Mouse (Mus musculus) bone marrow, adult 2 months (tissue): ENCODE results near the gene Mum1. TPM values are rescaled to one million over a fixed set of nuclear protein-coding genes. Genes with fewer than 3 reads are reported as not detected.
"Not testable (repeated sequence)": the region's sequence is repeated elsewhere in the genome, so short reads cannot be mapped to it uniquely, and the experiment has no call there.

Source experiments
- H3K27ac ChIP-seq: fragments of 200-500 bp; 2 replicates; pipeline ENCODE4 v1.5.1; 2012; ENCODE audit warnings: low read depth, mild to moderate bottlenecking, control low read depth, inconsistent platforms, low read length; ENCODE audit not compliant: control insufficient read depth, poor library complexity, insufficient read depth
- H3K4me1 ChIP-seq: fragments of 200-500 bp; 2 replicates; pipeline ENCODE4 v1.6.1; 2011; ENCODE audit warnings: low read length; ENCODE audit not compliant: control insufficient read depth, insufficient read depth
- H3K4me3 ChIP-seq: fragments of 200-500 bp; replicated peaks from 2 replicates; pipeline ENCODE3; 2011; ENCODE audit warnings: mild to moderate bottlenecking, low read depth, low read length, control low read depth; ENCODE audit not compliant: control insufficient read depth
- CTCF ChIP-seq: fragments of 200-500 bp; IDR thresholded peaks from 2 replicates; pipeline ENCODE4 v1.5.1; 2011; ENCODE audit warnings: low read length, control low read depth; ENCODE audit not compliant: control insufficient read depth, insufficient read depth
- POLR2A ChIP-seq: fragments of 200-500 bp; IDR thresholded peaks from 2 replicates; pipeline ENCODE4 v1.6.1; 2011; ENCODE audit warnings: low read depth, mild to moderate bottlenecking, control low read depth, low read length, borderline replicate concordance; ENCODE audit not compliant: control insufficient read depth
- WGBS: fragments of 180-500 bp; shearing (Covaris S2); methylation state at CpG from one replicate; pipeline ENCODE4 v1.1.7; 2018; 5-methylcytosine and 5-hydroxymethylcytosine counted together
- polyA plus RNA-seq: library from polyadenylated mRNA; stranded (reverse); fragments of >200 nt; gene quantifications from 2 replicates; pipeline ENCODE4 v1.2.4, GENCODE M21; 2011; ENCODE audit warnings: low replicate concordance; ENCODE audit not compliant: missing spikeins, insufficient read depth, insufficient read length

Mum1 gene
- polyA plus RNA-seq, 1 experiment = 77.5 TPM

DNA sequence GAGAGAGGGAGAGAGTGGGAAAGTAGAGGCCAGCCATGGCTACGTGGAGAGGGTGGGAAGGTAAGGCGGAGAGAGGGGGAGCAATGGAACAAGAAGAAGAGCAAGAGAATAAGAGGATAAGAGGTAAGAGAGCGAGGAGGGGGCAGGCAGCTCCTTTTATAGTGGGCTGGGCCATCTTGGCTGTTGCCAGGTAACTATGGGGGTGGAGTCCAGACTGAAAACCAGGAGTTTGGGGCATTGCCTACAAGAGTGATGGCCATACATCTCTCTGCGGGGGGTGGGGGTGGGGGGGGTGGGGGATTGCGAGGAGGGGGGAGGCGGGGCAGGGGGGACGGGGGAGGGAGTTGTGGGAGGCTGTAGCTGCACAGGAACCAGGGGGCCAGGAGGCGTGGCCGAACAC lies 5.6 kb upstream of the Mum1 start:
- no peak overlapping the region for H3K27ac ChIP-seq
- 67% methylated on average over 9 of the region's 9 CpGs for WGBS

DNA sequence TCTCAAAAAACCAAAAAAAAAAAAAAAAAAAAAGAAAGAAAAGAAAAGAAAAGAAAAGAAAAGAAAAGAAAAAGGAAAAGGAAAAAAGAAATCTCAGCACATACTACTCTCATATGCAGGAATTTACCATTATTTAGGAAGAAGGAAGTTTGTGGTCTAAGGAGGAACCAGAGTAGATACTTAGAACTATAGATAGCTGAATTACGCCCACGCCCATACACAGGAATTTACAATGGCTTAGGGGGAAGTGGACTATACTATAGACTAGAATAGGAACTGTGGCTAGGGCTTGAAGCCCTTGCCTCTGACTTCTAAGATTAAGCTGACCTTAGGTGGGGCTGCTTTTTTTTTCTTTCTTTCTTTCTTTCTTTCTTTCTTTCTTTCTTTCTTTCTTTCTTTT lies 3.1 kb upstream of the Mum1 start:
- not testable (repeated sequence) for H3K4me1 ChIP-seq, H3K27ac ChIP-seq, H3K4me3 ChIP-seq
- 5% methylated on average over 2 of the region's 2 CpGs for WGBS

More for the DNA sequence above, 5.6 kb upstream of the Mum1 start:
- TF ChIP-seq CTCF (no peak), POLR2A (no peak)
- Histone ChIP-seq H3K4me3 (no peak overlapping the region), H3K4me1 (peaks cover 2% of the 10 kb centered on the region; the same call in 1 of the 2 replicates)

- H3K27ac ChIP-seq = peak overlapping the region; percentile 64; the same call in 1 of the 2 replicates
- peak overlapping the region; percentile 86 for H3K4me3 ChIP-seq
- WGBS = 3% methylated on average over 14 of the region's 14 CpGs
- TF ChIP-seq CTCF (no peak), POLR2A (no peak)
- H3K4me1 ChIP-seq = no peaks in the 10 kb centered on the region; the same call in 1 of the 2 replicates
Measured at GRCm38 (mm10) chr10:80226071-80226415, 191 bp upstream of the Mum1 start.

DNA sequence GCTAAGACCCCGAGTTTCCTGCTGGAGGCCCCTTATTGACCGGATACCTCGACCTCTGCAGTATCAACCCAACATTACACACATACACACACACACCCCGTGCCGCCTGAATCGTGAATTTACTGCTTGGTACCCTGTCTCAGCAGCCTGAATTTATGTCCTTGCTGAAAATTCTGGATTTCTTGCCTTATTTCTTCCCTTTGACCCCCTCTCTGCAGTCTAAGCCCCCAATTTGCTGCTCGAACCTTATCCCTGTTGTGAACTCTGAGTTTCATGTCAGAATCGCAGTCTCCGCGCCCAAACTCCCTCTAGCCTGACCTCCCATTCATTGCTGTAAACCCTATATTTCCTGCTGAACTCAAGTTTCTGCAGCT lies 919 bp downstream of the Mum1 start:
- H3K27ac ChIP-seq = peak overlapping the region; percentile 64
- 4% methylated on average over 10 of the region's 10 CpGs for WGBS
- no peak for TF ChIP-seq POLR2A
- TF ChIP-seq CTCF = no peak
- no peaks in the 10 kb centered on the region; the same call in 1 of the 2 replicates for H3K4me1 ChIP-seq
- peak overlapping the region; percentile 86 for H3K4me3 ChIP-seq

DNA sequence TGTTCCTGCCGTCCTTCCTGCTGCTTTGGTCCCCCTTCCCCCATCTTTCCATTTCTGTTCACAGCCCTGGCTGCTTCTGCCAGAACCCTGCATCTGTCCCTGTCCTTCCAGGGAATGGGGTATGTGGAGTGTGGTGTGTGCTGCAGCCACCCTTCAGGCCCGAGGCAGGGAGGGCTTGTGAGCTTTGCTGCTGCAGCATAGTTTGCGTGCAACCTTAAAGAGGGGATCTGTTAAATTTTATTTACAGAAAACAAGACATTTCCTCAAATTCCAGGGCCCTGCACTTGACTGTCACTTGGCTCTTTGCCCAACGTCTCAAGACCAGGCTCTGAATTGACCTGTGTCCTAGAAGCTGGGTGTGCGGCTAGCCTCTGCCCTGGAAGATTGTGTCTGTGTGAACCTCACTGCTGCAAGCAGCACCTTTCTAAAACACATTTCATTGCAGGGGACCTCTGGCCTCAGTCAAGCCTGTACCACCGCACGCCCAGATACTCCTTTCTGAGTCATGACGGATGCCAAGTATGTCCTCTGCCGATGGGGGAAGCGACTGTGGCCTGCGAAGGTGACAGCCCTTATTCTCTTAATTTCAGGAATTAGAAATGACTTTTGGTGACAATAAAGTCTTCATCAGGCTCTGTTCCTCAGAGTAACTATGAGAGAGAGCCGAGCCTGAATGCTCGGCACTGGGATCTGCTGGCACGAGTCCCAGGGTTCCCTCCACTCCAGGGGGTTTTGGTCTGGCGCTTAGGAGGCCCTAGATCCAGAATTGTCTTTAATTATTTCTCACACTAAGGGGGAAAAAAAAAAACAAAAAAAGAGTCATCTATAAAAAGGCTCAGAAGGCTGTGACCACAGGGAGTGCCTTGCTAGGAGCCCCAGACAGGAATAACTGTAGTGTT lies 1.9 kb downstream of the Mum1 start:
- no peak for TF ChIP-seq CTCF
- no peak for TF ChIP-seq POLR2A
- H3K27ac ChIP-seq = no peak overlapping the region
- no peak overlapping the region for H3K4me3 ChIP-seq
- H3K4me1 ChIP-seq = no peaks in the 10 kb centered on the region; the same call in 1 of the 2 replicates
- WGBS = 79% methylated on average over 15 of the region's 15 CpGs

DNA sequence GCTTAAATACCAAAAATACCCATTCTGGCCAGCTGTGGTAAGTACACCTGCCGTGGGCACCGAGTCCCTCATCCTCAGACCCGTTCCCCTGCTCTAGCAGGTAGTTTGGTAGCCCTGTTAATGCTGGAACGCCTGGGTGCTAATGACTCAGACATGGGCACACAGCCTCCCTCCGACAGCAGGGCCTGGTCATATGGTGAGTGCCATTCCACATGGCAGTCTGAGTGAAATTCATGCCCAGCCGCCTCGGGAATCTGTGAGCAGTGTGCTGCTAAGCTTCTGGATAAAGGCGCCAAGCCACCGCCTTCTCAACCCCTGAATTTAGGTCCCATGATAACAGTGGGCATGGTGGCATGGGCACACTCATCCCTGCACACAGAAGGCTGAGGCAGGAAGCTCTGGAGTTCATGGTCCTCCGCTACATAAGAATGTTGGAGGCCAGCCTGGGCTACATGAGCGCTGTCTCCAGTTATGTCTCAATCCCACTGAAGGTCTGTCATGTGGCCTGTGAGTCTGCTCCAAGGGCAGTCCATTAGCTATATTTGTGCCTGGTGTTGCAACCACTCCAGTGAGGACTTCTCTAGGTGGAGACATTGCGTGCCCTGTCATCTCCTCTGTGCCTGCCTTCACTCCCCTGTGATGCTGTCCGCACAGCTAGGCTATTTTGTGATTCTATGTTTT lies 10.1 kb downstream of the Mum1 start:
- Histone ChIP-seq H3K4me1 (no peaks in the 10 kb centered on the region), H3K4me3 (no peak overlapping the region), H3K27ac (no peak overlapping the region)
- TF ChIP-seq POLR2A (no peak), CTCF (no peak)
- 90% methylated on average over 13 of the region's 13 CpGs for WGBS

DNA sequence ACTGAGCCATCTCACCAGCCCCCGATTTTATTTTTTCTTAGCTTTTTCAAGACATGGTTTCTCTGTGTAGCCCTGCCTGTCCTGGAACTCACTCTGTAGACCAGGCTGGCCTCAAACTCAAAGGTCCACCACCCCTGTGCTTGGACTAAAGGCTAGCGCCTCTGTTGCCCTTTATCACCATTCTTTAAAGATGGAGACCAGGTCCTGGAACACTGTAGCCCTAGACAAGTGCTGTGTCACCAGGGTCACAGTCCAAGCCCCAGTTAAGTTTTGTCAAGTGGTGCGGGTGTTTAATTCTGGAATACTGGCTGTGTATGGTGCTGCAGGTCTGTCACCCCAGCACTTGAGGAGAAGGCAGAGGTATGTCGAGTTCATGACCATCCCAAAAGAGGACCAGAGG lies 10.8 kb downstream of the Mum1 start:
- Histone ChIP-seq H3K4me1 (no peaks in the 10 kb centered on the region), H3K27ac (no peak overlapping the region), H3K4me3 (no peak overlapping the region)
- WGBS = 89% methylated on average over 4 of the region's 4 CpGs
- no peak for TF ChIP-seq CTCF
- TF ChIP-seq POLR2A = no peak

GRCm38 (mm10) chr10:80238306-80238705 lies 12.1 kb downstream of the Mum1 start:
- Histone ChIP-seq H3K4me3 (no peak overlapping the region), H3K27ac (no peak overlapping the region), H3K4me1 (no peaks in the 10 kb centered on the region)
- WGBS = 91% methylated on average over 3 of the region's 3 CpGs
- TF ChIP-seq CTCF (no peak), POLR2A (no peak)
